Mouse (Mus musculus): ENCODE measurements around the gene Sema3f. TPM values are rescaled to one million over a fixed set of nuclear protein-coding genes. Genes with fewer than 3 reads are reported as not detected.

Sema3f gene
- polyA plus RNA-seq, 1 experiment = 12.3 TPM

DNA sequence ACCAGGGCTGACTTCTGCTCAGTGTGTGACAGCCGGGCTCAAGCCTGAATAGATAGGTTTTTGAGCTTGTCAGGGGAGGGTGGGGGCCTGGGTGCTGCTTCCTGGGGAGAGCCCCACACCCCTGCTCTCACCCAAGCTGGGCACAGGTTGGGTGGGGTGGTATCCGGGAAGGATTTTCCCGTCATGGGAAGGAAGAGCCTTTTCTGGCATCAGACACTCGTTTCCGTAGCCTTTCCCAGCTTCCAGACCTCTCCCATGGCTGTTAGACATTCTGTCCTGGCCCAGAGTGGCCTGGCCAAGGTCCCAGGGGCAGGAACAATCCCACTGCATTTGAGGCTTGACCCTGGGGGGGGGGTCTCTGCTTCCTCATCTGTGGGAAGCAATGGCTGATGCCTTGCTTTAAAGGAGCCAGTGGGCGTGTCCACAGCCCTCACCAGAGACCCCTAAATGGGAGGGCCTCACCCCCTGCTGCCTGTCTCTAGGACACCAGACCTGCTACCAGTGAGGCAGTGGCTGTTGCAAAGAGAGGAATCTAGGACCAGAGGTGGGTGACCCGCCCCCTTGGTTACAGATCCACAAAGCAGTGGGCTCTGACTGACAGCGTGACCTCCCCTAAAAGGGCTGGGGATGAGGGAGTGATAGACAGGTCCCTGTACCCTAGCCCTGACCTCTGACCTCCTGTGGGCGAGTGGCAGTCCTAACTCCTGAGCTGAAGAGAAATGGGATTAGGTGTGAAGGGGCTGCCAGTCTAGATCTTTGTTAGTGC, 13.2 kb downstream of the Sema3f start:
- H3K27ac ChIP-seq (ENCODE audit: insufficient read depth, low read length) = no peak overlapping the region
- no peaks in the 10 kb centered on the region for H3K9me3 ChIP-seq (replicated peaks; ENCODE audit: control insufficient read depth, insufficient read depth, low read length, poor library complexity, severe bottlenecking)
- H3K4me1 ChIP-seq (ENCODE audit: control insufficient read depth, insufficient read depth, low read length) = no peaks in the 10 kb centered on the region
- no peak overlapping the region for H3K4me3 ChIP-seq (ENCODE audit: low read depth, low read length)
- H3K27me3 ChIP-seq (ENCODE audit: control insufficient read depth, insufficient read depth, low read length, poor library complexity, severe bottlenecking) = no peaks in the 10 kb centered on the region
- H3K9ac ChIP-seq (ENCODE audit: low read depth, poor library complexity, severe bottlenecking) = no peak overlapping the region
- TF ChIP-seq EP300 (IDR thresholded peaks at IDR 0.05; ENCODE audit: insufficient read depth, low read depth, low read length) (no peak), POLR2A (IDR thresholded peaks at IDR 0.05; ENCODE audit: insufficient read depth, low read length) (no peak), CTCF (IDR thresholded peaks at IDR 0.05; ENCODE audit: low read depth, low read length) (no peak)
- H3K36me3 ChIP-seq (ENCODE audit: control insufficient read depth, insufficient read depth, low read length, poor library complexity, severe bottlenecking) = no peaks in the 10 kb centered on the region

DNA sequence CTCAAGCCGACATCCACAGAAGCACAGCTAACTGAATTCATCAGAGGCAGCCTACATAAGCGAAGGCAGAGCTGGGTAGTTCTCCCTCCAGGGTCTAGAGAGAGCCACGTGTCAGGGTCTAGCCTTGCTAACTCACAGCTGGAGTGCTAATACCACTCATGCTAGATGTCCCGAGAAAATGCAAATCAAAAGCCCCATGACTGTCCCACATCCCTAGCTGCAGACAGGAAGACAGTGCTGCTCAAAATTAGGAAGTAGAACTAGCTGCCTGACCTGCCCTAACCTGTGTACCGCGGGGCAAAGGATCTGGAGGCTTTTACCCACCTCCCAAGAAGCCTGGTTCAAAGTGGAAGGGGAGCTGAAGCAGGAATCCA, 14.2 kb downstream of the Sema3f start:
- H3K9ac ChIP-seq (ENCODE audit: low read depth, poor library complexity, severe bottlenecking) = no peak overlapping the region
- H3K27ac ChIP-seq (ENCODE audit: insufficient read depth, low read length) = no peak overlapping the region
- no peaks in the 10 kb centered on the region for H3K4me1 ChIP-seq (ENCODE audit: control insufficient read depth, insufficient read depth, low read length)
- H3K4me3 ChIP-seq (ENCODE audit: low read depth, low read length) = no peak overlapping the region
- H3K27me3 ChIP-seq (ENCODE audit: control insufficient read depth, insufficient read depth, low read length, poor library complexity, severe bottlenecking) = no peaks in the 10 kb centered on the region
- H3K36me3 ChIP-seq (ENCODE audit: control insufficient read depth, insufficient read depth, low read length, poor library complexity, severe bottlenecking) = no peaks in the 10 kb centered on the region
- no peak for TF ChIP-seq EP300 (IDR thresholded peaks at IDR 0.05; ENCODE audit: insufficient read depth, low read depth, low read length)
- TF ChIP-seq POLR2A (IDR thresholded peaks at IDR 0.05; ENCODE audit: insufficient read depth, low read length) = no peak
- no peak for TF ChIP-seq CTCF (IDR thresholded peaks at IDR 0.05; ENCODE audit: low read depth, low read length)
- H3K9me3 ChIP-seq (replicated peaks; ENCODE audit: control insufficient read depth, insufficient read depth, low read length, poor library complexity, severe bottlenecking) = no peaks in the 10 kb centered on the region

DNA sequence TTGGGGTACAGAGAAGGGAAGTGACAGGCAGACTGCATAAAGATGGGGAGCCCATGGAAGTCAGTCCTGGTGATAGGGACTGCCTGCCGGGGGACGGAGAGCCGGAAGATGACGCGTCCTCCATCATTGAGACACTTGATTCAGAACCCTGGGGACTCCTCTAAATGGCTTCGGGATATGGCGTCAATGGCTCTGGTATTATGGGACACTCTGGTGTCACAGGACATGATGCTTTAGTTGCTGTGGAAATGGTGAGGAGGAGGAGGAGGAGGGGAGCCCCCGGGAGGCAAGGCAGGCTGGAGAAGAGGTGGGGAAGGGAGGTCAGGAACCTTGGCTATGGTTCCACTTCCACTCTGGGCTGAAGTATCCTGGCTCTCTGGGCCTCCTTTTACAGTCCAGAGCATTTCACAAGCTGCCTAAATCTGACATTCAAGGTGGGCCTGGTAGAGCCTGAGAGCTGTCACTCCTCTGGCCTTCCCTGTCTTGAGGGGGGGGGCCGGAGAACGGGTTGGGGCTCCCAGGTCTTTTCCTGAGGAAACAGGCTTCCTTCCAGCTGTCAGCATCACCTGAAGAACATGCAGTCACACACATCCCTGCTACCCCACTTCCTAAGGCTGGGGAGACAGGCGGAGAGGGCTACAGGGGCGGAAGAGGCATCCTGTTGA, 14.7 kb downstream of the Sema3f start:
- Histone ChIP-seq H3K36me3 (ENCODE audit: control insufficient read depth, insufficient read depth, low read length, poor library complexity, severe bottlenecking) (no peaks in the 10 kb centered on the region), H3K9me3 (replicated peaks; ENCODE audit: control insufficient read depth, insufficient read depth, low read length, poor library complexity, severe bottlenecking) (no peaks in the 10 kb centered on the region), H3K27ac (ENCODE audit: insufficient read depth, low read length) (no peak overlapping the region), H3K4me1 (ENCODE audit: control insufficient read depth, insufficient read depth, low read length) (no peaks in the 10 kb centered on the region), H3K27me3 (ENCODE audit: control insufficient read depth, insufficient read depth, low read length, poor library complexity, severe bottlenecking) (no peaks in the 10 kb centered on the region), H3K4me3 (ENCODE audit: low read depth, low read length) (no peak overlapping the region), H3K9ac (ENCODE audit: low read depth, poor library complexity, severe bottlenecking) (no peak overlapping the region)
- TF ChIP-seq POLR2A (IDR thresholded peaks at IDR 0.05; ENCODE audit: insufficient read depth, low read length) (no peak), CTCF (IDR thresholded peaks at IDR 0.05; ENCODE audit: low read depth, low read length) (no peak), EP300 (IDR thresholded peaks at IDR 0.05; ENCODE audit: insufficient read depth, low read depth, low read length) (no peak)

DNA sequence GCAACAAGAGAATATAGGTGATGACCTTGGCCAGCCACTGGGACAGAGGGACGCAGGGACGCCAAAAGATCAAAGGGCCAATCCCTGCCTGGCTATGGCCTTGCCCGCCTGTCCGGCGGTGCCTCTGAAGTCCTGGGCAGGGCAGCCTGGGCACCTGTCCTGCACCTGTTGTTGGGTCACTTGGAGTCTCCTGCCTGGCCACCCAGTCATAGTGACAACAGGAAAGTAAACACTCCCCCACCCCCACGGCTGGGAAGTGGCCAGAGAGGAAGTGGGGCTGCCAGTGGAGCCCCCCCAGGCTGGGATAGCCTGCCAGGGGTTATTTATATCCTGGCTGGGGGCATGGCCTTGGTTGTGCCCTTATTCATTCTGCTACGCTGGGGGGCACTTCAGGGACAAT, 15.6 kb downstream of the Sema3f start:
- Histone ChIP-seq H3K27ac (ENCODE audit: insufficient read depth, low read length) (no peak overlapping the region), H3K36me3 (ENCODE audit: control insufficient read depth, insufficient read depth, low read length, poor library complexity, severe bottlenecking) (no peaks in the 10 kb centered on the region), H3K9me3 (replicated peaks; ENCODE audit: control insufficient read depth, insufficient read depth, low read length, poor library complexity, severe bottlenecking) (no peaks in the 10 kb centered on the region), H3K9ac (ENCODE audit: low read depth, poor library complexity, severe bottlenecking) (no peak overlapping the region), H3K27me3 (ENCODE audit: control insufficient read depth, insufficient read depth, low read length, poor library complexity, severe bottlenecking) (no peaks in the 10 kb centered on the region), H3K4me1 (ENCODE audit: control insufficient read depth, insufficient read depth, low read length) (no peaks in the 10 kb centered on the region), H3K4me3 (ENCODE audit: low read depth, low read length) (no peak overlapping the region)
- TF ChIP-seq CTCF (IDR thresholded peaks at IDR 0.05; ENCODE audit: low read depth, low read length) = no peak
- no peak for TF ChIP-seq EP300 (IDR thresholded peaks at IDR 0.05; ENCODE audit: insufficient read depth, low read depth, low read length)
- TF ChIP-seq POLR2A (IDR thresholded peaks at IDR 0.05; ENCODE audit: insufficient read depth, low read length) = no peak

DNA sequence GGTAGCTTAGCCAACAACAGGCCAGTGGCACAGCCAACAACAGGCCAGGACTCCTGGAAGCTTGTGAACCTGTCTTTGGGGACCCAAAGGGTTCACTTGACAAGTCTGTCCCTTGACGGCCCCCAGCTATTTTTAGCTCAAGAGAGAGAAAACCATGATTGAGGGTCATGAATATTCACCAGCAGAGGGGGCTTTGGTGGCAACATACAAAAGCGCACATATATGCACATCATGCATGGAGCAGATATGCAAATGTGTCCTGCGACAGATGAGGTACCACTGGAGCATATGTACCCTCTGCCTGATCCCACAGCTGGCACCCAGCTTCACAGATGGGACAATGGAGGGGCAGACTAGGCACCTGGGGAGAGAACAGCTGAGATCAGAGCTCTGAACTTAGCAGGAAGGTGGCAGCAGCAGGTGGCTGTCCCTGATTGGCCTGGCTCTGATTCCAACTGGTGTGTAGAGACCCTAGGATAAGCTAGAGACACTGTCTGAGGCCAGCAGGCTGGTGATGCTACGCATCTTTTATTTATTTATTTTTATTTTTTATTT, 16.8 kb downstream of the Sema3f start:
- no peaks in the 10 kb centered on the region for H3K9me3 ChIP-seq (replicated peaks; ENCODE audit: control insufficient read depth, insufficient read depth, low read length, poor library complexity, severe bottlenecking)
- H3K27ac ChIP-seq (ENCODE audit: insufficient read depth, low read length) = no peak overlapping the region
- no peaks in the 10 kb centered on the region for H3K27me3 ChIP-seq (ENCODE audit: control insufficient read depth, insufficient read depth, low read length, poor library complexity, severe bottlenecking)
- H3K9ac ChIP-seq (ENCODE audit: low read depth, poor library complexity, severe bottlenecking) = no peak overlapping the region
- H3K4me1 ChIP-seq (ENCODE audit: control insufficient read depth, insufficient read depth, low read length) = no peaks in the 10 kb centered on the region
- no peak for TF ChIP-seq EP300 (IDR thresholded peaks at IDR 0.05; ENCODE audit: insufficient read depth, low read depth, low read length)
- no peak for TF ChIP-seq CTCF (IDR thresholded peaks at IDR 0.05; ENCODE audit: low read depth, low read length)
- TF ChIP-seq POLR2A (IDR thresholded peaks at IDR 0.05; ENCODE audit: insufficient read depth, low read length) = no peak
- H3K4me3 ChIP-seq (ENCODE audit: low read depth, low read length) = no peak overlapping the region
- H3K36me3 ChIP-seq (ENCODE audit: control insufficient read depth, insufficient read depth, low read length, poor library complexity, severe bottlenecking) = no peaks in the 10 kb centered on the region

DNA sequence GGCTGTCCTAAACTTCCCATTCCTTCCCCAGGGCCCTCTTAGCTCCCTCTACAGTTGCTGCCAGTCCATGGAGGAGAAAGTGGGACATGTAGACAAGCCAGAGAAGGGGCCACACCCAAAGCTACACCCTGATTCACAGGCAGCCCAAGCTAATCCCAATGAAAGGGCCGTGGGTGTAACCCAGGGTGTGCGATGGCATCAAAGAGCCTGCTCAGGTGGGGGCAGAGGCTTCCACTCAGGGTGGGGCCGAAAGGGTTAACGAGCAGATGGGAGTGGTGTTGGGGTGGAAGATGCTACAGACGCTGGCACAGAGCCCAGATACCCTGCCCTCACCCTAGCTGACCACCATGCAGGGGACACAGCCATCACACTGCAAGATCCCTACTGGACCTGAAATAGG, 17.5 kb downstream of the Sema3f start:
- no peak overlapping the region for H3K27ac ChIP-seq (ENCODE audit: insufficient read depth, low read length)
- H3K4me3 ChIP-seq (ENCODE audit: low read depth, low read length) = no peak overlapping the region
- H3K36me3 ChIP-seq (ENCODE audit: control insufficient read depth, insufficient read depth, low read length, poor library complexity, severe bottlenecking) = no peaks in the 10 kb centered on the region
- no peaks in the 10 kb centered on the region for H3K9me3 ChIP-seq (replicated peaks; ENCODE audit: control insufficient read depth, insufficient read depth, low read length, poor library complexity, severe bottlenecking)
- no peak for TF ChIP-seq POLR2A (IDR thresholded peaks at IDR 0.05; ENCODE audit: insufficient read depth, low read length)
- TF ChIP-seq EP300 (IDR thresholded peaks at IDR 0.05; ENCODE audit: insufficient read depth, low read depth, low read length) = no peak
- TF ChIP-seq CTCF (IDR thresholded peaks at IDR 0.05; ENCODE audit: low read depth, low read length) = no peak
- H3K27me3 ChIP-seq (ENCODE audit: control insufficient read depth, insufficient read depth, low read length, poor library complexity, severe bottlenecking) = no peaks in the 10 kb centered on the region
- H3K9ac ChIP-seq (ENCODE audit: low read depth, poor library complexity, severe bottlenecking) = no peak overlapping the region
- H3K4me1 ChIP-seq (ENCODE audit: control insufficient read depth, insufficient read depth, low read length) = no peaks in the 10 kb centered on the region

Data from ES-Bruce4 (cell line).